Mouse (Mus musculus) kidney, adult 2 months (tissue): Measurements from ENCODE around the gene Hnrnpll.

ENCODE experiments used
- CTCF ChIP-seq: fragments of 200-500 bp; conservative IDR thresholded peaks from 2 replicates; pipeline ENCODE4 v1.5.1; 2011; ENCODE audit warnings: low read depth, mild to moderate bottlenecking, control low read depth, low read length, moderate library complexity, mixed read lengths; ENCODE audit not compliant: insufficient read depth, insufficient read length
- POLR2A ChIP-seq: fragments of 200-500 bp; IDR thresholded peaks from one replicate; pipeline ENCODE4 v1.6.1; 2011; ENCODE audit warnings: low read depth, low read length, control low read depth

DNA sequence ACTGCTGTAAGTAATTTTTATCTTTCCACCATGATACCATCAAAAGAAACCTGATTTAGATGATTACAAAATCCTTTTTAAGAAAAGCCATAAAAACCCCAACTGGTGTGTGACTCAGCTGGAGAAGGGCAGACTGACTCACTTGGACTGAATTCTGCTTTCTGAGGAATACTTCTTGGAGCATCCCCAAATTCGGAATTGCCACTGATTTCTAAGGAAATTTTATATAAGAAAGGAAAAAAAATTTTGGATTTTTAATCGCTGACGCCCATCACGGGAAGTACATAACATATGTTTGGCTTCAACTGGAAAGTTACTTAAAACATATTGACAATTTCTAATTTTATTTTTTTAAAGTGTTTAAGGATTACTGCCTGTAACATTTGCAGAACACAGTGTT, 16.6 kb upstream of the Hnrnpll start:
- TF ChIP-seq POLR2A (no peak), CTCF (no peak)
